Mouse (Mus musculus): ENCODE data around the gene Dlgap1. TPM values are rescaled to one million over a fixed set of nuclear protein-coding genes. Genes with fewer than 3 reads are reported as not detected.

Dlgap1 gene
- polyA plus RNA-seq, 1 experiment = 310 TPM

- TF ChIP-seq POLR2A (IDR thresholded peaks at IDR 0.05; ENCODE audit: extremely low read depth, insufficient read depth, low read length) = no peak
- no peak for TF ChIP-seq CTCF (IDR thresholded peaks at IDR 0.05; ENCODE audit: extremely low read depth, insufficient read depth, low read length)
- Histone ChIP-seq H3K4me3 (ENCODE audit: insufficient read depth, low read length) (no peak overlapping the region), H3K4me1 (ENCODE audit: control insufficient read depth, insufficient read depth, low read length) (peaks cover 2% of the 10 kb centered on the region), H3K27ac (ENCODE audit: insufficient read depth, low read length) (no peak overlapping the region)
These were observed 810.9 kb downstream of the Dlgap1 start for GRCm38 (mm10) chr17:70779770-70780169.

GRCm38 (mm10) chr17:70780726-70781689, 812.1 kb downstream of the Dlgap1 start:
- H3K27ac ChIP-seq (ENCODE audit: insufficient read depth, low read length) = no peak overlapping the region
- TF ChIP-seq POLR2A (IDR thresholded peaks at IDR 0.05; ENCODE audit: extremely low read depth, insufficient read depth, low read length) (no peak), CTCF (IDR thresholded peaks at IDR 0.05; ENCODE audit: extremely low read depth, insufficient read depth, low read length) (no peak)
- H3K4me1 ChIP-seq (ENCODE audit: control insufficient read depth, insufficient read depth, low read length) = peaks cover 2% of the 10 kb centered on the region
- no peak overlapping the region for H3K4me3 ChIP-seq (ENCODE audit: insufficient read depth, low read length)

- Histone ChIP-seq H3K4me1 (ENCODE audit: control insufficient read depth, insufficient read depth, low read length) (peaks cover 2% of the 10 kb centered on the region), H3K4me3 (ENCODE audit: insufficient read depth, low read length) (no peak overlapping the region), H3K27ac (ENCODE audit: insufficient read depth, low read length) (no peak overlapping the region)
- TF ChIP-seq POLR2A (IDR thresholded peaks at IDR 0.05; ENCODE audit: extremely low read depth, insufficient read depth, low read length) = no peak
- no peak for TF ChIP-seq CTCF (IDR thresholded peaks at IDR 0.05; ENCODE audit: extremely low read depth, insufficient read depth, low read length)
These were observed 814.4 kb downstream of the Dlgap1 start for GRCm38 (mm10) chr17:70783273-70783672.

- no peak for TF ChIP-seq POLR2A (IDR thresholded peaks at IDR 0.05; ENCODE audit: extremely low read depth, insufficient read depth, low read length)
- no peak for TF ChIP-seq CTCF (IDR thresholded peaks at IDR 0.05; ENCODE audit: extremely low read depth, insufficient read depth, low read length)
- no peaks in the 10 kb centered on the region for H3K4me1 ChIP-seq (ENCODE audit: control insufficient read depth, insufficient read depth, low read length)
These were observed 818.5 kb downstream of the Dlgap1 start for GRCm38 (mm10) chr17:70787366-70787765.

GRCm38 (mm10) chr17:70790801-70791200, 821.9 kb downstream of the Dlgap1 start:
- Histone ChIP-seq H3K4me3 (ENCODE audit: insufficient read depth, low read length) (no peak overlapping the region), H3K4me1 (ENCODE audit: control insufficient read depth, insufficient read depth, low read length) (no peaks in the 10 kb centered on the region), H3K27ac (ENCODE audit: insufficient read depth, low read length) (no peak overlapping the region)
- TF ChIP-seq POLR2A (IDR thresholded peaks at IDR 0.05; ENCODE audit: extremely low read depth, insufficient read depth, low read length) (no peak), CTCF (IDR thresholded peaks at IDR 0.05; ENCODE audit: extremely low read depth, insufficient read depth, low read length) (no peak)

More at GRCm38 (mm10) chr17:70787366-70787765, 818.5 kb downstream of the Dlgap1 start:
- H3K27ac ChIP-seq (ENCODE audit: insufficient read depth, low read length) = no peak overlapping the region
- no peak overlapping the region for H3K4me3 ChIP-seq (ENCODE audit: insufficient read depth, low read length)

- TF ChIP-seq POLR2A (IDR thresholded peaks at IDR 0.05; ENCODE audit: extremely low read depth, insufficient read depth, low read length) = no peak
- TF ChIP-seq CTCF (IDR thresholded peaks at IDR 0.05; ENCODE audit: extremely low read depth, insufficient read depth, low read length) = no peak
- Histone ChIP-seq H3K4me1 (ENCODE audit: control insufficient read depth, insufficient read depth, low read length) (no peaks in the 10 kb centered on the region), H3K4me3 (ENCODE audit: insufficient read depth, low read length) (no peak overlapping the region), H3K27ac (ENCODE audit: insufficient read depth, low read length) (no peak overlapping the region)
These were observed 822.9 kb downstream of the Dlgap1 start for GRCm38 (mm10) chr17:70791596-70792275.

- Histone ChIP-seq H3K4me1 (ENCODE audit: control insufficient read depth, insufficient read depth, low read length) (0 out of 2 replicates have a peak, but pooled peaks cover 2% of the 10 kb centered on the region), H3K4me3 (ENCODE audit: insufficient read depth, low read length) (no peak overlapping the region), H3K27ac (ENCODE audit: insufficient read depth, low read length) (no peak overlapping the region)
- no peak for TF ChIP-seq CTCF (IDR thresholded peaks at IDR 0.05; ENCODE audit: extremely low read depth, insufficient read depth, low read length)
- TF ChIP-seq POLR2A (IDR thresholded peaks at IDR 0.05; ENCODE audit: extremely low read depth, insufficient read depth, low read length) = no peak
These were observed 825.4 kb downstream of the Dlgap1 start for GRCm38 (mm10) chr17:70794291-70794690.

- Histone ChIP-seq H3K4me1 (ENCODE audit: control insufficient read depth, insufficient read depth, low read length) (0 out of 2 replicates have a peak, but pooled peaks cover 2% of the 10 kb centered on the region), H3K27ac (ENCODE audit: insufficient read depth, low read length) (no peak overlapping the region), H3K4me3 (ENCODE audit: insufficient read depth, low read length) (no peak overlapping the region)
- no peak for TF ChIP-seq CTCF (IDR thresholded peaks at IDR 0.05; ENCODE audit: extremely low read depth, insufficient read depth, low read length)
- TF ChIP-seq POLR2A (IDR thresholded peaks at IDR 0.05; ENCODE audit: extremely low read depth, insufficient read depth, low read length) = no peak
These were observed 825.8 kb downstream of the Dlgap1 start for GRCm38 (mm10) chr17:70794722-70795121.

GRCm38 (mm10) chr17:70795196-70795595, 826.3 kb downstream of the Dlgap1 start:
- TF ChIP-seq POLR2A (IDR thresholded peaks at IDR 0.05; ENCODE audit: extremely low read depth, insufficient read depth, low read length) (no peak), CTCF (IDR thresholded peaks at IDR 0.05; ENCODE audit: extremely low read depth, insufficient read depth, low read length) (no peak)
- H3K4me1 ChIP-seq (ENCODE audit: control insufficient read depth, insufficient read depth, low read length) = 0 out of 2 replicates have a peak, but pooled peaks cover 2% of the 10 kb centered on the region
- H3K27ac ChIP-seq (ENCODE audit: insufficient read depth, low read length) = no peak overlapping the region
- H3K4me3 ChIP-seq (ENCODE audit: insufficient read depth, low read length) = no peak overlapping the region
